Mouse (Mus musculus) embryonic facial prominence, embryonic 11.5 days (tissue): ENCODE results near the gene 4931422A03Rik. TPM values are rescaled to one million over a fixed set of nuclear protein-coding genes. Genes with fewer than 3 reads are reported as not detected.
"Not testable (repeated sequence)": the region's sequence is repeated elsewhere in the genome, so short reads cannot be mapped to it uniquely, and the experiment has no call there.

Source experiments
- ATAC-seq: fragments of 200-750 bp; cut with Nextera tagmentation; replicated peaks from 2 replicates; pipeline ENCODE4 v1.8.0; 2017; ENCODE audit warnings: low read depth; ENCODE audit not compliant: insufficient number of reproducible peaks, low FRiP score, low TSS enrichment
- DNase-seq: peaks from one replicate; pipeline ENCODE4 v3.0.0-alpha.2; 2015; ENCODE audit warnings: low spot score
- H3K27ac ChIP-seq: fragments of 300-500 bp; sonication (generic); replicated peaks from 2 replicates; pipeline ENCODE4 v1.5.1; 2014; ENCODE audit warnings: mild to moderate bottlenecking, low read depth, low read length, control low read depth
- H3K27me3 ChIP-seq: fragments of 300-500 bp; sonication (generic); 2 replicates; pipeline ENCODE4 v1.6.1; 2014; ENCODE audit warnings: mild to moderate bottlenecking, low read length, moderate library complexity, mixed read lengths; ENCODE audit not compliant: control insufficient read depth, insufficient read depth
- H3K36me3 ChIP-seq: fragments of 300-500 bp; sonication (generic); replicated peaks from 2 replicates; pipeline ENCODE4 v1.6.1; 2014; ENCODE audit warnings: low read depth, mild to moderate bottlenecking, low read length, moderate library complexity, mixed read lengths; ENCODE audit not compliant: control insufficient read depth, insufficient read depth
- H3K4me1 ChIP-seq: fragments of 300-500 bp; sonication (generic); 2 replicates; pipeline ENCODE4 v1.6.1; 2014; ENCODE audit warnings: low read length, mixed read lengths; ENCODE audit not compliant: control insufficient read depth, insufficient read depth
- H3K4me2 ChIP-seq: fragments of 300-500 bp; sonication (generic); 2 replicates; pipeline ENCODE4 v1.6.1; 2014; ENCODE audit warnings: low read depth, mild to moderate bottlenecking, control low read depth, low read length, moderate library complexity
- H3K4me3 ChIP-seq: fragments of 300-500 bp; sonication (generic); 2 replicates; pipeline ENCODE4 v1.5.1; 2014; ENCODE audit warnings: low read depth, low read length, control low read depth
- H3K9ac ChIP-seq: fragments of 300-500 bp; sonication (generic); replicated peaks from 2 replicates; pipeline ENCODE4 v1.6.1; 2014; ENCODE audit warnings: mild to moderate bottlenecking, control low read depth, low read length
- H3K9me3 ChIP-seq: fragments of 300-500 bp; sonication (generic); replicated peaks from 2 replicates; pipeline ENCODE4 v1.6.1; 2016; ENCODE audit warnings: mild to moderate bottlenecking, low read length, inconsistent platforms, mixed read lengths; ENCODE audit not compliant: control insufficient read depth
- WGBS: fragments of 180-500 bp; shearing (Covaris S2); extraction: QIAGEN DNeasy Blood & Tissue Kit; methylation state at CpG from one replicate; pipeline ENCODE4 v1.1.7; 2014; 5-methylcytosine and 5-hydroxymethylcytosine counted together
- polyA plus RNA-seq: library from polyadenylated mRNA; unstranded; fragments of >200 nt; fragmentation: Nextera tagmentation; extraction: Ambion mirVana; gene quantifications from 2 replicates; pipeline ENCODE4 v1.2.1, GENCODE M21; 2014

4931422A03Rik gene
- 1.1 and 1.4 TPM in 2 replicates for polyA plus RNA-seq

DNA sequence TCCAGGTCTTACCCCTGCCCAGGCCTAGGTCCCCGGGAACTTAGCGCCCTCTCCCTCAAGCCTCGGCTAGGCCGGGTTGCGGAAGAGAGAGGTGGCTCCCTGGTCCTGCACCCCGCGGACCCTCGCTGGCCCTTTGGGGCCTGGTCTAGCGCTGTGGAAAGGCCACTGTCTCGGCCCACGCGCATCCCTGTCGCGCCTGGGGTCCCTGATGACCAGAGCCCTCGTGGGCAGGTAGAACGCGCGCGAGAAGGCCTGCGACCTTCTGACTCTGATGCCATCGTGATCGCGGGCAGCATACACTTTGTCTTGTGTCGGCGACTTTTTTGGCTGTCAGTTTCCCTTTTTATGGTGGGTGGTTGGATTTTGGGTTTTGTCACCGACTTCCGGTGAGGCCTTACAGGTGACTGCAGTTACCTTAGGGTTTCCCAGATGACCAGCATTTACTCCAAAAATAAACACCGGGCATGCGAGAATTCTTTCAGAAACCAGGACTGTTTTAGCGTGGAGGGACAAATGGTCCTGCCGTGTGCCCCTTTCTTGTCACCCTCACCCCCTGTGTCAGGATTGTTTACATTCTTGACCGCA is at the start of gene 4931422A03Rik:
Gene 4931422A03Rik (minus strand): TSS at position 223 of the 585 bp plus-strand sequence.
- Histone ChIP-seq H3K4me3 (peak within 1 kb of the TSS; percentile 85), H3K4me1 (no peaks in the 10 kb centered on the region), H3K9me3 (no peaks in the 10 kb centered on the region), H3K9ac (peak within 1 kb of the TSS; percentile 91), H3K4me2 (peak within 1 kb of the TSS; percentile 84), H3K27ac (peak within 1 kb of the TSS; percentile 47), H3K36me3 (no peaks in the 10 kb centered on the region), H3K27me3 (no peaks in the 10 kb centered on the region)
- 1% methylated on average over 32 of the region's 32 CpGs for WGBS
- ATAC-seq (peak; percentile 64; the same call in 1 of the 2 replicates), DNase-seq (peak; percentile 32)

DNA sequence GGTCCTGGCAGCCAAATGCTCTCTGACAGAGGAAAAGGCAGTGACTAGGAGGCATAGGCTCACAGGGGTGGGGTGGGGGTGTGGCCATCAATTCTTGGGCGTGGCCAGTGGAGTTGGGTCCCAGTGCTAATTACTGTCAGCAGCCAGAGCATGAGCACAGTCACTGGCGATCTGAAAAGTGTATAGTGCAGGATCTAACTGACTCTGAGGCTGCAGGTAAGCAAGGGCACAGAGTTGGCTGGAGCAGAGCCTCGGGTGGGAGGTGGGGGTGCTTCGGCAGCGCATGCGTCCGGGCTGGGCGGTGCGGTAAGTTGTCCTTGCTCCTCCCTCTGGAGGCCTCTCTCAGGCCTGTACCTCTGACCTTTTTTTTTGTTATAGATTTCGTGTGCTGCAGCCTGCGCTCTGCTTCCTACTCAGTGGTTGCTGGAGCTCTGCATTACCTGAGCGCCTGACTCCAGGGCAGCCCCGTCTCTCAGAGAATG is 41.6 kb upstream of the 4931422A03Rik start, which contains the start of gene Cd59b:
Gene Cd59b (plus strand): TSS at position 146 of the 482 bp plus-strand sequence.
- ATAC-seq (peak; percentile 92), DNase-seq (peak; percentile 73)
- Histone ChIP-seq H3K9ac (peak within 1 kb of the TSS; percentile 44; the same call in 1 of the 2 replicates), H3K27ac (0 out of 2 replicates have a peak within 1 kb of the TSS, but pooled peaks have one; percentile 41), H3K4me1 (no peaks in the 10 kb centered on the region), H3K4me3 (peak within 1 kb of the TSS; percentile 31), H3K9me3 (no peaks in the 10 kb centered on the region), H3K27me3 (no peaks in the 10 kb centered on the region), H3K36me3 (no peaks in the 10 kb centered on the region), H3K4me2 (peak within 1 kb of the TSS; percentile 42)
- WGBS = 1% methylated on average over 13 of the region's 13 CpGs

DNA sequence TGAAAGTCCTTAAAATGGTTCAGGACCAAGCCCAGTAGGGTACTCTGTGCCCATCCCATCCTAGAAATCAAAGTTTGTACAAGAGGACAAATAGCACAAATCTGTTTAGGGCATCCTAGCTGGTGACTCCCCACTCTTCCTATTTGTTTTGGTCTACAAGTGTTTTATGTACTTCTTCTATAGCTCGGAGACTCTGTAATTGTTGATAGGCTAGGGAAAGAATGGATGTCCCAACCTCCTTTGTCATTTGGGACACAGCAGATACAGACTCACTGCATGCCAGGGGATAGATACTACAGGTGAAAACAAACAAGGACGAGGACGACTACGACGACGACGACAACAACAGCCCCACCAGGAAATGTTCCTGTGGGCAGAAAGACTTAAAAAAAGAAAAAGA is 40.3 kb upstream of the 4931422A03Rik start, which contains the start of gene Gm10799:
Gene Gm10799 (minus strand): TSS at position 101 of the 400 bp plus-strand sequence.
- not testable (repeated sequence) for H3K27ac ChIP-seq, DNase-seq, H3K9me3 ChIP-seq, H3K27me3 ChIP-seq, H3K9ac ChIP-seq, ATAC-seq, H3K4me3 ChIP-seq, H3K36me3 ChIP-seq, H3K4me2 ChIP-seq, H3K4me1 ChIP-seq
- WGBS = 84% methylated on average over 7 of the region's 7 CpGs

DNA sequence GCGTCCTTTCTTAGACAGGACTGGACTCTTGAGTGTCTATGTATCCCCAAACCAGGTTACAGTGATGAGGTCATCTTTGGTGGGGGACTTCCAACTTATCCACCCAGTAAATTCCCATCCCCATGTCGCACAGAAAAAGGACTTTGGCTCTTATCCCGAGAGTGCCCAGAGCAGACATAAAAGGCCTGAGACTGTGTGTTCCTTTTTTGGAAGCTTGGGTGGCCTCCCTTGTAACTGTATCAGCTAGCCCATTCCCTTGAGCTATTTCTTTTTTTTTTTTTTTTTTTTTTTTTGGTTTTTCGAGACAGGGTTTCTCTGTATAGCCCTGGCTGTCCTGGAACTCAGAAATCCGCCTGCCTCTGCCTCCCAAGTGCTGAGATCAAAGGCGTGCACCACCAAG is 37.4 kb upstream of the 4931422A03Rik start, which contains the start of gene Gm10912:
Gene Gm10912 (plus strand): TSS at position 301 of the 400 bp plus-strand sequence.
- 86% methylated on average over 6 of the region's 6 CpGs for WGBS
- H3K27me3 ChIP-seq = not testable (repeated sequence)

DNA sequence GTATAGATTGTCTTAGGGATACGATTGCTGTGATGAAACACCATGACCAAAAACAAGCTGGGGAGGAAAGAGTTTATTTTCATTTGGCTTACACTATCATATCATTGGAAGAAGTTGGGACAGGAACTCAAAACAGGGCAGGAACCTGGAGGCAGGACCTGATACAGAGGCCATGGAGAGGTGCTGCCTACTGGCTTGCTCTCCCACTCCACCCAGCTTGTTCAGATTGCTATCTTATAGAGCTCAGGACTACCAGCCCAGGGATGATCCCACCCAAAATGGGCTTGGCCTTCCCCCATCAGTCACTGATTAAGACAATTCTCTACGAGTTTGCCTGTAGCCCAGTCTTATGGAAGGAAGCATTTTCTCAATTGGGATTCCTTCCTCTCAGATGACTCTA is 36.0 kb upstream of the 4931422A03Rik start:
- Histone ChIP-seq H3K27me3 (no peaks in the 10 kb centered on the region), H3K4me1 (no peaks in the 10 kb centered on the region), H3K4me2 (no peak overlapping the region), H3K36me3 (no peaks in the 10 kb centered on the region), H3K9ac (no peak overlapping the region), H3K9me3 (no peaks in the 10 kb centered on the region), H3K4me3 (no peak overlapping the region), H3K27ac (no peak overlapping the region)
- DNase-seq (no peak), ATAC-seq (no peak)
- 76% methylated on average over 2 of the region's 2 CpGs for WGBS

More for the DNA sequence above, 37.4 kb upstream of the 4931422A03Rik start, which contains the start of gene Gm10912:
- H3K4me1 ChIP-seq, H3K9ac ChIP-seq, ATAC-seq, H3K27ac ChIP-seq, H3K9me3 ChIP-seq, H3K4me3 ChIP-seq, H3K4me2 ChIP-seq, DNase-seq, H3K36me3 ChIP-seq: not testable (repeated sequence)

DNA sequence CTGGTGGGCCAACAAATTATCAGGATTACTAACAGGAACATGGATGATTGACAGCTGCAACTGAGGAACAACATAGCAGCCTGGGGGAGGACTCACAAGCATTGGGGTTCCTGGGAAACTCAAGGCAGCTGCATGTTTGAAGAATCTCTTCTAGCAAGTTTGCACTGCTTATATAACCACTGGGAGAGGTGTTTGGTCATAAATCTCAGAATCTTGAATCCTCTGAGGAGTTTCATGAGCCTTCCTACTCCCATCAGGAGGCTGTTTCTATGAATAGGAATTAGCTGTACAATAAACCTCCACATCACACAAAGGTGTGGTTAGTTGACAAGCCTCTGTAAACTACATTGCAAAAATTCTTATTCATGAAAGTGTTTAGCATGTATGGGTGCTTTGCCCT is 34.5 kb upstream of the 4931422A03Rik start:
- H3K27me3 ChIP-seq = no peaks in the 10 kb centered on the region
- H3K27ac ChIP-seq = no peak overlapping the region
- no peak for DNase-seq
- H3K4me1 ChIP-seq = no peaks in the 10 kb centered on the region
- H3K9me3 ChIP-seq = no peaks in the 10 kb centered on the region
- H3K4me3 ChIP-seq = no peak overlapping the region
- H3K9ac ChIP-seq = no peak overlapping the region
- H3K4me2 ChIP-seq = no peak overlapping the region
- no peak for ATAC-seq
- H3K36me3 ChIP-seq = no peaks in the 10 kb centered on the region

DNA sequence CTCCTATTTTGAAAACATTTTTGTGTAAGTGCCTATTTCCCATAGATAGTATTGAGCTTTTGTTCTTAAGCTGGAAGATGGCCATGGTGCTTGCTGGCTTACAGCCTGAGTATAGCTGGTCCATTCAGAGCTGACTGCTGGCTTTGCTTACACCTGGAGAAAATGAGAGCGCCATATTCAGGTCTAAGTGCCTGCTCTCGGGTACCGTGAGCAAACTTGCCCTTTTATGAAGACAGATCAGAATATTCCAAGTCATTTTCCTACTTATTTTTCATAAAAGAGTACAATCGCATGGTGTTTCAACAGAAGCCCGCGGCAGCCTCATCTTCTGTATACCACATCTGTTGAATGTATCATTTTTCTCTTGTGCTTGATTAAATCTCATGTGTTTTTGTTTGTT is 32.8 kb upstream of the 4931422A03Rik start:
- ATAC-seq (no peak), DNase-seq (no peak)
- H3K36me3 ChIP-seq = no peaks in the 10 kb centered on the region
- no peaks in the 10 kb centered on the region for H3K9me3 ChIP-seq
- no peak overlapping the region for H3K4me3 ChIP-seq
- 98% methylated on average over 6 of the region's 6 CpGs for WGBS
- no peaks in the 10 kb centered on the region for H3K27me3 ChIP-seq
- H3K27ac ChIP-seq = no peak overlapping the region
- H3K9ac ChIP-seq = no peak overlapping the region
- no peaks in the 10 kb centered on the region for H3K4me1 ChIP-seq
- no peak overlapping the region for H3K4me2 ChIP-seq

DNA sequence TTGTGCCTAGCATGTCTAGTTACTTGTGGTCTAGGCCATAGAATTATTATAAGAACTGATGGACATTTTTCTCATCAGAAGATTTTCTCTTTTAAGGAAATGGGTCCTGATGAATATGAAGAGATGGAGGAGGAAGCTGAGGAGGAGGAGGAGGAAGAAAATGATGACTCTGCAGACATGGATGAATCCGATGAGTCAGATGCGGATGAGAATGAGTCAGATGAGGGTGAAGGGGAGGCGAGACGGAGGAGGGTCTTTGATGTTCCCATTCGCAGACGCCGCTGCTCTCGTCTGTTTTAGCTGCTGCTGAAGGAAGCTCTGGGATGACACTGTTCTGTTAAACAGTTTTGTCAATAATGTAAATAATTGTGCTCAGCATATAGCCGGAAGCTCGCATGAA is 31.6 kb upstream of the 4931422A03Rik start:
- 60% methylated on average over 10 of the region's 10 CpGs for whole genome bisulfite sequencing

More for the DNA sequence above, 31.6 kb upstream of the 4931422A03Rik start:
- H3K4me2 ChIP-seq = no peak overlapping the region
- H3K4me1 ChIP-seq = no peaks in the 10 kb centered on the region
- ATAC-seq (no peak), DNase-seq (no peak)
- peaks cover 4% of the 10 kb centered on the region; the same call in 1 of the 2 replicates for H3K36me3 ChIP-seq
- H3K27ac ChIP-seq = no peak overlapping the region
- no peaks in the 10 kb centered on the region for H3K27me3 ChIP-seq
- H3K9ac ChIP-seq = no peak overlapping the region
- H3K4me3 ChIP-seq = no peak overlapping the region
- no peaks in the 10 kb centered on the region for H3K9me3 ChIP-seq
